Mouse (Mus musculus) ES-E14 (cell line): Measurements from ENCODE around the gene Kcnk18.

Experiments
- CHD2 ChIP-seq: IDR thresholded peaks from 2 replicates; pipeline ENCODE4 v1.6.1; 2014; ENCODE audit warnings: mild to moderate bottlenecking, low read depth, low read length, inconsistent platforms
- HCFC1 ChIP-seq: IDR thresholded peaks from 2 replicates; pipeline ENCODE4 v1.6.1; 2012; ENCODE audit warnings: low read length, inconsistent platforms, borderline replicate concordance; ENCODE audit not compliant: insufficient read depth
- ZC3H11A ChIP-seq: IDR thresholded peaks from 2 replicates; pipeline ENCODE4 v1.6.1; 2012; ENCODE audit warnings: low read depth, mild to moderate bottlenecking, inconsistent platforms, low read length, borderline replicate concordance
- ZNF384 ChIP-seq: IDR thresholded peaks from 2 replicates; pipeline ENCODE4 v1.6.1; 2012; ENCODE audit warnings: low read depth, low read length, inconsistent platforms

GRCm38 (mm10) chr19:59282001-59282400, 63.0 kb downstream of the Kcnk18 start:
- TF ChIP-seq CHD2 (no peak), ZC3H11A (no peak), ZNF384 (no peak), HCFC1 (no peak)
